Mouse (Mus musculus): ENCODE measurements around the gene Uqcrh.

The Uqcrh gene

DNA sequence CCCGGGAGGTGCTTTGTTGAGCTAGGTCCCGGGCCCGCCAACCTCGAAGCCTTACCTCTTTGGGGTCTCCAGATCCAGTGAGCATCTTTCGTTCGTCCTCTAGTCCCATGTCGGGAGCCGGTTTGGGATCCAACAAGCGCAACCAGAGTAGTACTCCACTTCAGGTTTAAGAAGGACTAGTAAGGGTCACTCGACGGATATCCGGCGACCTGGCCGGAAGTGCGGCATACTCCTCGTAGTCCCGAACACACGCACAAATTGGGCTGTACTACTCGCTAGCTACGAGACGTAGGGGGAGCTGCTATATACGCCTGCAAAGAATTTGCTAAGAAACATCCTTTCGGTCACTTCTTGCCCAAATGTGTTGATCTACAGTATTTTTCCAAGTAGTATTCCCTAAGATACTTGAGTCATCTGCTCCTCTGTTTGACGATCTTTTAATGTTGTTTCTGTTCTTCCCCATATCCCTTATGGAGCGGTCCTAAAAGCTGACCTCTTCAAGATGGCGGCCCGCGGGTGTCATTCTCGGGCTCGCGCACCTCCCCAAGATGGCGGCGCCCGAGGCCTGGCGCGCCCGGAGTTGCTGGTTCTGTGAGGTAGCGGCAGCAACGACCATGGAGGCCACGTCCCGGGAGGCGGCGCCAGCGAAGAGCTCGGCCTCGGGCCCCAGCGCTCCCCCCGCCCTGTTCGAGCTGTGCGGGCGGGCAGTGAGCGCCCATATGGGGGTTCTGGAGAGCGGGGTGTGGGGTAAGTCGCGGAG lies at the start of gene Uqcrh, which contains the start of gene Lrrc41:
Gene Uqcrh (minus strand): TSS at position 211 of the 760 bp plus-strand sequence.
Gene Lrrc41 (plus strand): TSS at position 409 of the 760 bp plus-strand sequence.
- DNase-seq (ENCODE audit: low read depth, low spot score) = peak; percentile 98

DNA sequence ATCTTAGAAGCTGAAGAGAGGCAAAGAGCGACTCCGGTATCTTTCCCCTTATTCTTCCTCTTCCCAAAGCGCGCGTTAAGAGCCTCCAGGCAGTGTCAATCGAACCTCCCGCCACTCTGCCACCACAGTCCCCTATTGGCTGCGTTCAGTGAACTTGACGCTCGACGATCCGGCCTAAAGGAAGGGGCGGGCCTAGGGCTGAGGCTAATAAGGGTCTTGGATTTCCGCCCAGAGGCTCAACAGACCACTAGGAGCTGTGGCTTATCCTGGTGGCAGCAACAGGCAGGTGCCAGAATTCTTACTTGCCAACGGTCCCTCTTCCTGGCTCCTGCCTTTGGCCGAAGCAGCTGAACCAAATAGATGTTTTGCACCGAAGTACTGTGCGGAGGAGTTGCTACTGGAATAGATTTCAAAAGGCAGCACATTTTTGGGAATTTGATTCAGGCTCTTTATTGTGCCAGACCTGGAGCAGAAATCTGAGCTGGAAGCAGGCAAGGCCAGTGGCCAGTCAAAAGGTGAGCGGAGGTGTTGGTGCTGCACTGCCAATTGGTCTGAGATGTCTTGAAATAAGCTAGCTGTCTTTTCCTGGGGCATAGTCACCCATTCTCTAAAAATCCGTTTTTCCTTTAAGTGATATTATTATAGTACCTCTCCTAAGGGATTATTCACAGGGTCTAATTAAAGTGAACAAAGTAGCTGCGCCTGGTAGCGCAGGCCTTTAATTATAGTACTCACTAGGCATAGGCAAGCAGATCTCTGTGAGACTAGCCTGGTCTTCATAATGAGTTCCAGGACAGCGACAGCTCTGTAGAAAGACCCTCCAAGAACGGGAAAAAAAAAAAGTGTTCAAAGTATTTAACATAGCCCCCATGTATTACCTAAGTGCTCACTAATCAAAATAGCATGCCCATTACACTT lies 49.0 kb upstream of the Uqcrh start, which contains the start of the genes Rad54l and Pomgnt1:
Gene Rad54l (minus strand): TSS at position 89 of the 918 bp plus-strand sequence.
Gene Pomgnt1 (plus strand): TSS at position 239 of the 918 bp plus-strand sequence.
- peak; percentile 77 for DNase-seq (ENCODE audit: low read depth, low spot score)

- DNase-seq (ENCODE audit: low read depth, low spot score) = no peak
These were observed 47.9 kb upstream of the Uqcrh start for GRCm38 (mm10) chr4:116122762-116123161.

DNA sequence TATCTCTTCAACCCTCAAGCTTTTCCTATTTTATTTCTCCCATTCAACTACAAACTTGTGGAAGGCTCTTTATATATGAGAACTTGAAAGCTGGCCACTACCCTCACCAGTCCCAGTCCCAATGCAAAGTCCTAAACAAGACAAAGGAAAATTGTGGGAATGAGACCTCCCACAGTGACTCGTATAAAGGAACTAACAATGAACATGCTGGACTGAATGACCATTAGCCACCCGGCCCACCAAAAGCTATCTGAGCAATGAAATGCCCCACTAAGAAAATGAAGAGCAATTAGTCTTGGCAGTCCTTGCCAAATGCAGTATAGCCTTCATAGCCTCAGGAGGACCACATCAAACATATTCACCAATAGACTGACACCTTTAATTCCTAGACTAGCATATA lies 36.6 kb upstream of the Uqcrh start:
- no peak for DNase-seq (ENCODE audit: low read depth, low spot score)

DNA sequence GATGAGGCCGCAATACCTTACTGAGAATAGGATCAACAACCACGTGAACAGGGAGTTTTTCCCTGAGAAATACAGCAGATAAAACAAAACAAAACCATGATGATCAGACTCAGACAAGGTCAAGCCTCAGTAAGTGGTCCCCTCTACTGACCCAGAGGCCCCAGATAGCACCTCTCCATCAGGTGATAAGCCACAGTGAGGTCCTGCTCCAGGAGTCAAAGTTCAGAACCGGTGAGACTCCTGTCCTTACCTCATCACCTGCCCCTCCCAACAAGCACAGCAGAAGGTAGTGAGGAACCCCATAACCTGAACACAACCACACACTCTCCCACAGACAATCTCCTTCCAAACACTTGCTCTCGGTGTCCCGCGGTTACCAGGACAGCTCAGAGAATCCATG lies 35.8 kb upstream of the Uqcrh start:
- no peak for DNase-seq (ENCODE audit: low read depth, low spot score)

DNA sequence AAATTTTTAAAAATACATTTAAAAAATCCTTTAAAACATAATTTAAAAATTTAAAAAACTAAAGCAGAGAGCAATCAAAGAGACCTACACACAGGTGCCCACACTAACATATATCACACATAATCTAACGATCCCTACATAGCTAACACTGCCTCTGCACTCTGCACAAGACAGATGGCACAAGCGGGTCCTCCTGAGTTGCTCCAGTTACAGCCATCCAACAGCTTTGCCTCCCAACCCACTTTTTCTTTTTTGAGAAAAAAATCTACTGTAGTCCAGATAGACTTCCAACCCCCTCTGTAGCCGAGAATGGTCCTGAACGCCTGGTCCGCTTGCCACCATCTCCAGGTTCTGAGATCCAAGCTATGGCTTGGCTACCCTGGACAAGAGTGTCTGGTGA lies 30.4 kb upstream of the Uqcrh start:
- DNase-seq (ENCODE audit: low read depth, low spot score) = no peak

- no peak for DNase-seq (ENCODE audit: low read depth, low spot score)
These were observed 26.1 kb upstream of the Uqcrh start for GRCm38 (mm10) chr4:116100959-116101358.

- DNase-seq (ENCODE audit: low read depth, low spot score) = no peak
These were observed 22.3 kb upstream of the Uqcrh start for GRCm38 (mm10) chr4:116097211-116097610.

DNA sequence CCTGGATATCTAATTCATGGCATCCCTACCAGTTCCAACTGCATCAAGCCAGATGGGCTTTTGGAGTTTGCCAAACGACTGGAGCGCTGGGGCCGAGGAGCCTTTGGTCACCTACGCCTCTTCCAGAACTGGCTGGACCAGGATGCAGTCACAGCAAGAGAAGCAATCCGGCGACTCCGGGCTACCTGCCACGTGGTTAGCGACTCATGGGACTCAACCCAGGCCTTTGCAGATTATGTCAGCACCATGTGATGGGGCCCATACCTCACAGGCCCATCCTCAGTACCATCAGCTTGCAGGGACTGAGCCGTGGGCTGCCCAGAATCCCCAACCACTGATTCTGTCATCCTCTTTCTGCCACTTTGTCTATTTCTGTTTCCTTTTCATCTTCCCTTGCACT lies 21.4 kb upstream of the Uqcrh start:
- DNase-seq (ENCODE audit: low read depth, low spot score) = no peak

DNA sequence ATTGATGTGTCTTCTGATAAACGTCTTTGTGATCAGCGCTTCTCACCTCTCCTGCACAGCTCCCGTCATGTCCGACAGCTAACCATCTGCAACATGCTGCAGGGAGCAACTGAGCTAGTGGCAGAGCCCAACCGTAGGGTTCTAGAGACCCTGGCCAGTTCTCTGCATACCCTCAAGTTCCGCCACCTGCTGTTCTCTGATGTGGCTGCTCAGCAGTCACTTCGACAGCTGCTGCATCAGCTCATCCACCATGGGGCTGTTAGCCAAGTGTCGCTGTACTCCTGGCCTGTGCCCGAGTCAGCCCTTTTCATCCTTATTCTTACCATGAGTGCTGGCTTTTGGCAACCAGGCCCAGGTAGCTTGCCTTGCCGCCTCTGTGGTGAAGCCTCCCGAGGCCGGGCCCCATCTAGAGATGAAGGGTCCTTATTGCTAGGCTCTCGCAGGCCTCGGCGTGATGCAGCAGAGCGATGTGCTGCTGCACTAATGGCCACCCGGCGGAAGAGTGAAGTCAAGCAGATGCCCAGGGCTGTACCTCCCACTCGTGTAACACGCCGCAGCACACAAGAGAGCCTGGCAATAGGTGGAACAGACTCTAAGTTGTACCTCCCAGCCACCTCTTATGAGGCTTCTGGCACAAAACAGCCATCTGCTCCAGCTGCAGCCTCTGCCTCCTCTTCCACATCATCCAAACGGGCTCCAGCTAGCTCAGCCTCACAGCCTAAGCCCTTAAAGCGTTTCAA lies 13.8 kb upstream of the Uqcrh start:
- no peak for DNase-seq (ENCODE audit: low read depth, low spot score)

DNA sequence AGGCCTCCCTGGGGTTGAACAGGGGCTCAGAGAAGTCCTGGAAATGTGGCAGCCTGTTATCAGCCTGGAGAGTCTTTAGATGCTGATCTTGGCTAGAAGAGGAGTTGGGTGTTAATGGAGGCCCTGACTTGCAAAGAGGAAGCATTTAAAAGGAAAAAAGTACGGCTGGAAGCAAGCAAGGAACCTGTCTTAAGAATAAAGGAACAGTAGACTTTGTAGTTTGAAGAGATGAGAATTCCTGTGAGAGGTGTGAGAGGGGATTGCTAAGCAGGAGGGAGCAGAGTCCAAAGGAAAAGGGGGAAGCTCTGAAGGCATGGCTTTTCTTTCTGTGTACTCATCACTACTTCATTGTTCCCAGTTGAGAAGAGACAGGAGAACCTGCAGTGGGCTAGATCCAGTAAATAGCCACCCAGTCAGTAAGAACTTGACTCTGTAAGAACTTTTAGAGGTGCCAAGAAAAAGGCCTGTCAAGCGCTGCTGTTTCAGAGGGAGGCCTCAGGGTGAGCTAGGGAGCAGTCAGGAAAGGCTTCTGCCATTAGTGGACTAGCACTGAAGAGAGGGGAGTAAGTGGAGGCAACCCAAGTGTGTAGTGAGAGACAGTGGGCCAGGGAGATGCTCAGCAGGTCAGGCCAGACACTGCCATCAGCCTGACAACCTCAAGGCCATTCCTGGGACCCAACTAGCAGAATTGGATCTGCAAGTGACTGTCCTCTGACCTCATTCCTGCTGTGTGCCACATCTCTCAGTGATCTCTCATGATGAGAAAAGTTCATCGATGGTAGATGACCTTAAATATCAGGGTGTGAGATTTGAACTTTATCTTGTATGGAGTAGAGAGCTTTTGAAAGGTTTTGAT lies 2.6 kb upstream of the Uqcrh start:
- no peak for DNase-seq (ENCODE audit: low read depth, low spot score)

- no peak for DNase-seq (ENCODE audit: low read depth, low spot score)
These were observed 1.7 kb upstream of the Uqcrh start for GRCm38 (mm10) chr4:116076369-116077231.

DNA sequence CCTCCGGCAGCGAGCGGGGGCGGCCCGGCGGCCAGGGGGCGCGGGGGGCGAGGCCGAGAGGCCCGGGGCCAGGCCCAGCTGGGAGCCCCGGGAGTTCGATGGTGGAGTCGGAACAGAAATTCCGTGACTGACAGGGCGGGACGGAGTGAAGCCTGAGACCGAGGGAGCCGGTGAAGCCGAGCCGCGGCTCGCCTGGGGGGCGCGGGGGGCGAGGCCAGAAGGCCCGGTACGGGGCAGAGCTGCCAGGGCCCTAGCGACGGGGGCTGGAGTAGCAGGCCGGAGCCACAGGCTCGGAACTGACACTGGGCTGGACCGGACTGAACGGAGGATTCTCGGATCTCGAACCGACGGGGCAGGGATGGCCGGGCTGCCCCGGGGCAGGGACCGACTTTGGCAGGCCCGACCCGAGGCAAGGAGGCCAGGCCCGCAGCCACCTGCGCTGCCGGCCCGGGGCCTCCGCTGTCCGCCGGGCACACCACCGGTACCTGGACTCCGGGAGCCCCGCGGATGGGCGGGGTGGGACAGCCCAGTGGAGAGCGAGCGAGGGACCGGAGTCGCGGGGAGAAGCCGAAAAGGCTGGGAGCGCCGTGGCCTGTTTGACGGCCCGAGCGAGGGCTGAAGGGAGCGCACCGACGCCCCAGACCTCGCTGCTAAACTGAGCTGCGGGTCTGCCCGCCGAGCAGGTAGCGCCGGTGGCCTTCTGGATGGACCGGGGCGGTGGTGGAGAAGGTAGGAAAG lies 929 bp upstream of the Uqcrh start:
- DNase-seq (ENCODE audit: low read depth, low spot score) = peak; percentile 53

GRCm38 (mm10) chr4:116074145-116074675 lies 661 bp downstream of the Uqcrh start:
- DNase-seq (ENCODE audit: low read depth, low spot score) = no peak

DNA sequence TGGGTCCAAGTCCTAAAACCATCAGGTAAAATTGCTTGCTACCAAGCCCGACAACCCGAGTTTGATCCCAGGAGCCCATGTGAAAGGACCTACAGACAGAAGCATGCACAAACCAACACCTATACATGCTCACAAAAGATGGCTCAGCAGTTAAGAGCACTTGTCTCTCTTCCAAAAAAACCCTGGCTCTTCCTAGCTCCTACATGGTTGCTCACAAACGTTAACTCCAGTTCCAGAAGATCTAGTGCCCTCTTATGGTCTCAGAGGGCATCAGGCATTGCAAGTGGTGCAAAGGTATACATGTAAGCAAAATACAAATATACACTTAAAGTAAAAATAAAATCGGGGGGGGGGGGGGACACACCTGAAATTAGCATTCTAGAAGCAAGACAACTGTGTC lies 1.7 kb downstream of the Uqcrh start:
- no peak for DNase-seq (ENCODE audit: low read depth, low spot score)

GRCm38 (mm10) chr4:116070116-116070515 lies 4.8 kb downstream of the Uqcrh start:
- DNase-seq (ENCODE audit: low read depth, low spot score) = no peak

GRCm38 (mm10) chr4:116063855-116064254 lies 11.0 kb downstream of the Uqcrh start:
- DNase-seq (ENCODE audit: low read depth, low spot score) = no peak

DNA sequence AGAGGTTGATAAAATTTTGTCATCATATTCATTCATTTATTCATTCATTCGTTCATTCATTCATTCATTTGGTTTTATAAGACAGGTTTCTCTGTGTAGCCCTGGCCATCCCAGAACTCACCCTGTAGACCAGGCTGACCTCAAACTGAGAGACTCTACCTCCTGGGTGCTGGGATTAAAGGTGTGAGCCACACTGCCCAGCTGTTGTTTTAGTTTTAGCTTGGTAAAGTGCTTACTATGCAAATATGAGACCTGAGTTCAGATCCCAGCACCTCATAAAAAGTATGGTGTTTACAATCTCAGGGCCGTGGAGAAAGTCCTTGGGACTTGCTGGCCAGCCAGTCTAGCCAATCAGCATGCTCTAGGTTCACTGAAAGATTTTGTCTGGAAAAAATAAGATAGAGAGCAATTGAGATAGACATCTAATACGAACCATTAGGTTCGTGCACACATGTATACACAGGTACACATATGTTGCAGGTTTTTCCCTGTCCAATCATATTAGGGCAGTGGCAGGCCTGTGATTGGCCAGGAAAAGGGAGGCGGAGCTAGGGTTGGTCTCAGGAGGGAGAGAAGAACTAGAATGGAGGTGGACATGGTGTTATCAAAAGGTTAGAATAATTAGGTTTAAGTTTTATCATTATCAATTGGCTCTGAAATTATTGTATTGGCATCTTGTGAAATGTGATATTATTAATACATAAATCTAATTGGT lies 15.7 kb downstream of the Uqcrh start:
- DNase-seq (ENCODE audit: low read depth, low spot score) = no peak

Measured in c-Kit-negative CD71-positive TER-119-positive erythroid progenitor cells, embryonic 14.5 days (primary cell).